Mouse (Mus musculus) brain, embryonic 14.5 days (tissue): Measurements from ENCODE around the gene Bcat2.

ENCODE experiments used
- CTCF ChIP-seq: fragments of 200-500 bp; IDR thresholded peaks from 2 replicates; pipeline ENCODE4 v1.5.1; 2012; ENCODE audit warnings: inconsistent platforms, mild to moderate bottlenecking, moderate library complexity, borderline replicate concordance; ENCODE audit not compliant: insufficient read depth, insufficient read length; ENCODE audit errors: extremely low read depth
- POLR2A ChIP-seq: fragments of 200-500 bp; IDR thresholded peaks from 2 replicates; pipeline ENCODE4 v1.6.1; 2012; ENCODE audit warnings: mild to moderate bottlenecking, inconsistent platforms, borderline replicate concordance; ENCODE audit not compliant: poor library complexity, insufficient read depth, insufficient read length, severe bottlenecking; ENCODE audit errors: extremely low read depth

DNA sequence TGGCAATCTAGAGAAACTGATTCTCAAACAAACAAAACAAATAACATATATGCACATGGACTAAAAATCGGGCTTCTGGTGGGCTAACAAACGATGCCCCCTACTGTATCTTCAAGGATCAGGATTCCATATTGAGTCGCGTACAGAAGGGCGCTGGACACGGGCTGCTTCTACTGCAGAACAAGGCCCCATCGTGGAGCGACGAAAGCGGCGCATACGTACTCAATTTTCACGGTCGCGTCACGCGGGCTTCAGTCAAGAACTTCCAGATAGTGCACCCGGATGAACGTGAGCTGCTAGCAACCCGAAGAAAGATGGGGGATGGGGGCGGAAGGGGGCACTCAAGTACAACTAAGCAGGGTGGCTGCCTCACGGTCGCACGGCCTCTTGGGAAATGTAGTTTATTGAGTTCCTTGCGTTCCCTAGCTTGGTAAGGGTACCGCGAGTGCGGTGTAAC, 48.2 kb upstream of the Bcat2 start:
- TF ChIP-seq CTCF (no peak), POLR2A (no peak)
